Mouse (Mus musculus): ENCODE measurements at regions not wholly inside any gene's neighbourhood (a gene's known extent, or its start where the extent isn't known, plus 50 kb on each side); places are given as distances from the start of the nearest gene placed in this dataset.
"Not testable (repeated sequence)": the region's sequence is repeated elsewhere in the genome, so short reads cannot be mapped to it uniquely, and the experiment has no call there.

GRCm38 (mm10) chr9:14066741-14067140 is 208.1 kb upstream of the Sesn3 start:
- whole genome bisulfite sequencing: 93% methylated on average over 7 of the region's 7 CpGs
- H3K4me1 ChIP-seq (ENCODE audit: control insufficient read depth, insufficient read depth, low read length); H3K27ac ChIP-seq (ENCODE audit: low read length); H3K4me2 ChIP-seq (replicated peaks; ENCODE audit: low read depth, low read length); H3K27me3 ChIP-seq (ENCODE audit: control insufficient read depth, insufficient read depth, low read length); H3K4me3 ChIP-seq (ENCODE audit: low read depth, low read length); ATAC-seq (ENCODE audit: insufficient number of reproducible peaks, insufficient read depth, low FRiP score, low read depth); H3K36me3 ChIP-seq (ENCODE audit: control insufficient read depth, insufficient read depth, low read length); H3K9ac ChIP-seq (replicated peaks; ENCODE audit: low read depth, low read length); H3K9me3 ChIP-seq (ENCODE audit: control insufficient read depth, low read depth, low read length): not testable (repeated sequence)

- Histone ChIP-seq H3K36me3 (ENCODE audit: control insufficient read depth, insufficient read depth, low read length) (no peaks in the 10 kb centered on the region), H3K4me1 (ENCODE audit: control insufficient read depth, insufficient read depth, low read length) (no peaks in the 10 kb centered on the region), H3K27ac (ENCODE audit: low read length) (no peak overlapping the region), H3K4me2 (replicated peaks; ENCODE audit: low read depth, low read length) (no peak overlapping the region), H3K9me3 (ENCODE audit: control insufficient read depth, low read depth, low read length) (peaks cover 3% of the 10 kb centered on the region; the same call in 1 of the 2 replicates), H3K9ac (replicated peaks; ENCODE audit: low read depth, low read length) (no peak overlapping the region), H3K4me3 (ENCODE audit: low read depth, low read length) (no peak overlapping the region), H3K27me3 (ENCODE audit: control insufficient read depth, insufficient read depth, low read length) (no peaks in the 10 kb centered on the region)
- 91% methylated on average over 6 of the region's 6 CpGs for WGBS
- ATAC-seq (ENCODE audit: insufficient number of reproducible peaks, insufficient read depth, low FRiP score, low read depth): no peak
These were observed 205.8 kb upstream of the Sesn3 start for GRCm38 (mm10) chr9:14069076-14069475.

- no peak overlapping the region for H3K4me2 ChIP-seq (replicated peaks; ENCODE audit: low read depth, low read length)
- 65% methylated on average over 3 of the region's 3 CpGs for WGBS
- ATAC-seq (ENCODE audit: insufficient number of reproducible peaks, insufficient read depth, low FRiP score, low read depth): no peak
- no peaks in the 10 kb centered on the region for H3K36me3 ChIP-seq (ENCODE audit: control insufficient read depth, insufficient read depth, low read length)
- H3K9me3 ChIP-seq (ENCODE audit: control insufficient read depth, low read depth, low read length): peaks cover 3% of the 10 kb centered on the region; the same call in 1 of the 2 replicates
- no peaks in the 10 kb centered on the region for H3K4me1 ChIP-seq (ENCODE audit: control insufficient read depth, insufficient read depth, low read length)
- no peaks in the 10 kb centered on the region for H3K27me3 ChIP-seq (ENCODE audit: control insufficient read depth, insufficient read depth, low read length)
- H3K27ac ChIP-seq (ENCODE audit: low read length): no peak overlapping the region
- no peak overlapping the region for H3K9ac ChIP-seq (replicated peaks; ENCODE audit: low read depth, low read length)
- H3K4me3 ChIP-seq (ENCODE audit: low read depth, low read length): no peak overlapping the region
These were observed 205.1 kb upstream of the Sesn3 start for GRCm38 (mm10) chr9:14069770-14070169.

GRCm38 (mm10) chr9:14071728-14072127 is 203.1 kb upstream of the Sesn3 start:
- no peaks in the 10 kb centered on the region for H3K9me3 ChIP-seq (ENCODE audit: control insufficient read depth, low read depth, low read length)
- WGBS: 76% methylated on average over 6 of the region's 6 CpGs
- no peak for ATAC-seq (ENCODE audit: insufficient number of reproducible peaks, insufficient read depth, low FRiP score, low read depth)

GRCm38 (mm10) chr9:14072950-14073349 is 201.9 kb upstream of the Sesn3 start:
- Histone ChIP-seq H3K4me1 (ENCODE audit: control insufficient read depth, insufficient read depth, low read length) (no peaks in the 10 kb centered on the region), H3K27me3 (ENCODE audit: control insufficient read depth, insufficient read depth, low read length) (no peaks in the 10 kb centered on the region), H3K36me3 (ENCODE audit: control insufficient read depth, insufficient read depth, low read length) (no peaks in the 10 kb centered on the region), H3K27ac (ENCODE audit: low read length) (no peak overlapping the region), H3K4me2 (replicated peaks; ENCODE audit: low read depth, low read length) (no peak overlapping the region), H3K4me3 (ENCODE audit: low read depth, low read length) (no peak overlapping the region), H3K9me3 (ENCODE audit: control insufficient read depth, low read depth, low read length) (no peaks in the 10 kb centered on the region), H3K9ac (replicated peaks; ENCODE audit: low read depth, low read length) (no peak overlapping the region)
- WGBS: 85% methylated on average over 1 of the region's 1 CpGs
- ATAC-seq (ENCODE audit: insufficient number of reproducible peaks, insufficient read depth, low FRiP score, low read depth): no peak

More at GRCm38 (mm10) chr9:14071728-14072127, 203.1 kb upstream of the Sesn3 start:
- no peaks in the 10 kb centered on the region for H3K4me1 ChIP-seq (ENCODE audit: control insufficient read depth, insufficient read depth, low read length)
- H3K4me3 ChIP-seq (ENCODE audit: low read depth, low read length): no peak overlapping the region
- H3K36me3 ChIP-seq (ENCODE audit: control insufficient read depth, insufficient read depth, low read length): no peaks in the 10 kb centered on the region
- no peak overlapping the region for H3K27ac ChIP-seq (ENCODE audit: low read length)
- H3K9ac ChIP-seq (replicated peaks; ENCODE audit: low read depth, low read length): no peak overlapping the region
- no peak overlapping the region for H3K4me2 ChIP-seq (replicated peaks; ENCODE audit: low read depth, low read length)
- no peaks in the 10 kb centered on the region for H3K27me3 ChIP-seq (ENCODE audit: control insufficient read depth, insufficient read depth, low read length)

GRCm38 (mm10) chr9:14074273-14074672 is 200.6 kb upstream of the Sesn3 start:
- H3K9me3 ChIP-seq (ENCODE audit: control insufficient read depth, low read depth, low read length): no peaks in the 10 kb centered on the region
- H3K27me3 ChIP-seq (ENCODE audit: control insufficient read depth, insufficient read depth, low read length): no peaks in the 10 kb centered on the region
- H3K9ac ChIP-seq (replicated peaks; ENCODE audit: low read depth, low read length): no peak overlapping the region
- WGBS: 87% methylated on average over 6 of the region's 6 CpGs
- no peaks in the 10 kb centered on the region for H3K36me3 ChIP-seq (ENCODE audit: control insufficient read depth, insufficient read depth, low read length)
- no peak overlapping the region for H3K4me2 ChIP-seq (replicated peaks; ENCODE audit: low read depth, low read length)
- no peak overlapping the region for H3K27ac ChIP-seq (ENCODE audit: low read length)
- no peak for ATAC-seq (ENCODE audit: insufficient number of reproducible peaks, insufficient read depth, low FRiP score, low read depth)
- H3K4me3 ChIP-seq (ENCODE audit: low read depth, low read length): no peak overlapping the region
- no peaks in the 10 kb centered on the region for H3K4me1 ChIP-seq (ENCODE audit: control insufficient read depth, insufficient read depth, low read length)

- not testable (repeated sequence) for H3K36me3 ChIP-seq (ENCODE audit: control insufficient read depth, insufficient read depth, low read length); H3K4me3 ChIP-seq (ENCODE audit: low read depth, low read length); H3K4me2 ChIP-seq (replicated peaks; ENCODE audit: low read depth, low read length); H3K4me1 ChIP-seq (ENCODE audit: control insufficient read depth, insufficient read depth, low read length); H3K27ac ChIP-seq (ENCODE audit: low read length); H3K27me3 ChIP-seq (ENCODE audit: control insufficient read depth, insufficient read depth, low read length); ATAC-seq (ENCODE audit: insufficient number of reproducible peaks, insufficient read depth, low FRiP score, low read depth); H3K9me3 ChIP-seq (ENCODE audit: control insufficient read depth, low read depth, low read length); H3K9ac ChIP-seq (replicated peaks; ENCODE audit: low read depth, low read length)
These were observed 200.0 kb upstream of the Sesn3 start for GRCm38 (mm10) chr9:14074866-14075265.

GRCm38 (mm10) chr9:14075452-14075851 is 199.4 kb upstream of the Sesn3 start:
- 0 out of 2 replicates have a peak, but pooled peaks have one; percentile 33 for ATAC-seq (ENCODE audit: insufficient number of reproducible peaks, insufficient read depth, low FRiP score, low read depth)
- H3K27me3 ChIP-seq (ENCODE audit: control insufficient read depth, insufficient read depth, low read length): no peaks in the 10 kb centered on the region
- no peak overlapping the region for H3K4me3 ChIP-seq (ENCODE audit: low read depth, low read length)
- no peak overlapping the region for H3K9ac ChIP-seq (replicated peaks; ENCODE audit: low read depth, low read length)
- H3K9me3 ChIP-seq (ENCODE audit: control insufficient read depth, low read depth, low read length): no peaks in the 10 kb centered on the region
- no peak overlapping the region for H3K27ac ChIP-seq (ENCODE audit: low read length)
- H3K4me2 ChIP-seq (replicated peaks; ENCODE audit: low read depth, low read length): no peak overlapping the region
- H3K36me3 ChIP-seq (ENCODE audit: control insufficient read depth, insufficient read depth, low read length): no peaks in the 10 kb centered on the region
- 49% methylated on average over 4 of the region's 4 CpGs for WGBS
- H3K4me1 ChIP-seq (ENCODE audit: control insufficient read depth, insufficient read depth, low read length): no peaks in the 10 kb centered on the region

GRCm38 (mm10) chr9:14075868-14076267 is 199.0 kb upstream of the Sesn3 start:
- no peak for ATAC-seq (ENCODE audit: insufficient number of reproducible peaks, insufficient read depth, low FRiP score, low read depth)
- WGBS: 97% methylated on average over 1 of the region's 1 CpGs

More at GRCm38 (mm10) chr9:14075868-14076267, 199.0 kb upstream of the Sesn3 start:
- Histone ChIP-seq H3K36me3 (ENCODE audit: control insufficient read depth, insufficient read depth, low read length) (no peaks in the 10 kb centered on the region), H3K4me2 (replicated peaks; ENCODE audit: low read depth, low read length) (no peak overlapping the region), H3K27ac (ENCODE audit: low read length) (no peak overlapping the region), H3K4me1 (ENCODE audit: control insufficient read depth, insufficient read depth, low read length) (no peaks in the 10 kb centered on the region), H3K9me3 (ENCODE audit: control insufficient read depth, low read depth, low read length) (no peaks in the 10 kb centered on the region), H3K27me3 (ENCODE audit: control insufficient read depth, insufficient read depth, low read length) (no peaks in the 10 kb centered on the region), H3K9ac (replicated peaks; ENCODE audit: low read depth, low read length) (no peak overlapping the region), H3K4me3 (ENCODE audit: low read depth, low read length) (no peak overlapping the region)
